Mouse (Mus musculus) monocyte, adult 59 days (primary cell): Measurements from ENCODE around the gene 9430007A20Rik. TPM values are rescaled to one million over a fixed set of nuclear protein-coding genes. Genes with fewer than 3 reads are reported as not detected.

Experiments
- total RNA-seq, 2 experiments: library from RNA; stranded (reverse); gene quantifications; one replicate each; pipeline ENCODE4 v1.2.4; 2023

The 9430007A20Rik gene
- total RNA-seq, result not detected

DNA sequence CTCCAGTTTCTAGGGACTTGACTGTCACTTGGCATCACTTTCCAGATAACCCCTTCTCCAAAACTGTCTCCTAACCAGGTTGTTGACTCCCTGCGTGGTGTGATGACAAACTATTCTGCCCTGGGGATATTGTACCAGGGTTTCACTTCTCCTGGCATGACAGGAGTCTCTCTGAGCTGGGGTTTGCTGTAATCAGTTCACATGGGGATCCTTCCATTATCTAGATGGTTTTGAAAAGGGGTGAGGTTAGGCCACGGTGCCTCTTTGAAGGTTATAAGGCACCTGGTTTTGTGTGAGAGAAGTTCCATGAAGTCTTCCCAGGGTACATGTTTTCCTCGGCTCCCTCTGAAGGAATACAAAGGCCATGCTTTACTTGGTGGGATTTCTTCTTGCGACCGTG is at the start of gene 9430007A20Rik:
Gene 9430007A20Rik, plus strand, starts transcription at position 301 of the 400 bp plus-strand sequence.

DNA sequence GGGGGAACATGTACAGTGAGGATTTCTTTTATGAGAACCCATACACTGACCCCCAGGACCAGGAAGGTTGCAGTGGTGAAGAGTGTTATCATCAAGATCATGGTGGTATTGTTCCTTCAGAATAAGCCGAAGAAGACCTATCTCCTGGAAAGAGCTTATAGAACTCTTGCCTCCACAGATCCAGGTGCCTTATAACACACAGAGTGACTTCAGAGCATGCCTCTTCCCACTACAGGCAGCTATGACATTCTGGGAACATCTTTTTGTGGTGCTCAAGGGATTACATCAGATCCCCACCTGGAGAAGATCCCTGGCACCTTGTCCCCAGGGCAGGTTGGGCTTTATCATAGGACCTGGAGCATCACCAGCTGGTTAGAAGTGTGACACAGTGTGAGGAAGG is 45.4 kb downstream of the 9430007A20Rik start, which contains the start of gene Gm13124:
Gene Gm13124, minus strand, starts transcription at position 101 of the 400 bp plus-strand sequence.

Other genes with a start within 250 kb of the 9430007A20Rik start
- not detected for gene Pramel5, start 239.3 kb upstream of the 9430007A20Rik start, total RNA-seq
- not detected for gene Gm13128, start 189.6 kb upstream of the 9430007A20Rik start, total RNA-seq
- not detected for gene Gm13119, start 161.9 kb upstream of the 9430007A20Rik start, total RNA-seq
- gene Pramef20, start 141.9 kb upstream of the 9430007A20Rik start, total RNA-seq, result not detected
- gene Pramef12, start 111.4 kb upstream of the 9430007A20Rik start, total RNA-seq, result not detected
- gene 1700012P22Rik, start 81.0 kb upstream of the 9430007A20Rik start, total RNA-seq, result not detected
- not detected for gene Gm9944, start 66.5 kb upstream of the 9430007A20Rik start, total RNA-seq
- gene Aadacl3, start 56.1 kb upstream of the 9430007A20Rik start, total RNA-seq, result not detected
- not detected for gene Gm13124, start 45.3 kb downstream of the 9430007A20Rik start, total RNA-seq
- gene Aadacl4, start 93.9 kb downstream of the 9430007A20Rik start, total RNA-seq, result not detected
- gene Gm436, start 166.5 kb downstream of the 9430007A20Rik start, total RNA-seq, result not detected
- not detected for gene Gm13178, start 201.6 kb downstream of the 9430007A20Rik start, total RNA-seq